Mouse (Mus musculus): Measurements from ENCODE around the gene Scrn1.
A peak's percentile ranks its signal among the peaks of the same experiment; 100 is the strongest.

GRCm38 (mm10) chr6:54531048-54531481, 35.2 kb downstream of the Scrn1 start:
- no peak for TF ChIP-seq POLR2A (IDR thresholded peaks at IDR 0.05; ENCODE audit: insufficient read depth, low read depth, low read length)
- TF ChIP-seq EP300 (IDR thresholded peaks at IDR 0.05; ENCODE audit: insufficient read depth, low read depth, low read length): 0 out of 2 replicates have a peak, but pooled peaks have one; percentile 15
